Mouse (Mus musculus) megakaryocyte, embryonic 14.5 days (primary cell): ENCODE data around the gene Gm21987.

ENCODE experiments used
- FLI1 ChIP-seq: IDR thresholded peaks from 2 replicates; pipeline ENCODE4 v1.6.1; 2012; ENCODE audit warnings: low read length, inconsistent platforms, mixed read lengths
- GATA1 ChIP-seq: IDR thresholded peaks from 3 replicates; pipeline ENCODE4 v1.6.1; 2012; ENCODE audit warnings: mixed read lengths, low read length, inconsistent platforms, borderline replicate concordance

- TF ChIP-seq GATA1 = no peak
- no peak for TF ChIP-seq FLI1
These were observed 12.4 kb downstream of the Gm21987 start for GRCm38 (mm10) chr16:38359241-38359640.
